Mouse (Mus musculus) forebrain, postnatal 0 days (tissue): ENCODE data around the gene Dnm1. TPM values are rescaled to one million over a fixed set of nuclear protein-coding genes. Genes with fewer than 3 reads are reported as not detected.
A peak's percentile ranks its signal among the peaks of the same experiment; 100 is the strongest.

ENCODE experiments used
- ATAC-seq: fragments of 200-750 bp; cut with Nextera tagmentation; 2 replicates; pipeline ENCODE4 v1.8.0; 2017; ENCODE audit warnings: mild to moderate bottlenecking, moderate library complexity
- DNase-seq: peaks from one replicate; pipeline ENCODE4 v3.0.0-alpha.2; 2015
- H3K27ac ChIP-seq: fragments of 300-500 bp; sonication (generic); 2 replicates; pipeline ENCODE4 v1.5.1; 2014; ENCODE audit warnings: low read depth, mild to moderate bottlenecking, antibody characterized with exemption, low read length, moderate library complexity, mixed read lengths
- H3K27me3 ChIP-seq: fragments of 300-500 bp; sonication (generic); 2 replicates; pipeline ENCODE4 v1.6.1; 2014; ENCODE audit warnings: mild to moderate bottlenecking, low read length, mixed read lengths; ENCODE audit not compliant: insufficient read depth
- H3K36me3 ChIP-seq: fragments of 300-500 bp; sonication (generic); 2 replicates; pipeline ENCODE4 v1.6.1; 2014; ENCODE audit warnings: mild to moderate bottlenecking, moderate library complexity; ENCODE audit not compliant: insufficient read depth
- H3K4me1 ChIP-seq: fragments of 300-500 bp; sonication (generic); 2 replicates; pipeline ENCODE4 v1.6.1; 2014; ENCODE audit warnings: antibody characterized with exemption; ENCODE audit not compliant: insufficient read depth
- H3K4me2 ChIP-seq: fragments of 300-500 bp; sonication (generic); 2 replicates; pipeline ENCODE4 v1.6.1; 2014; ENCODE audit warnings: low read depth, mild to moderate bottlenecking, moderate library complexity
- H3K4me3 ChIP-seq: fragments of 300-500 bp; sonication (generic); 2 replicates; pipeline ENCODE4 v1.5.1; 2014; ENCODE audit warnings: low read depth, low read length, mixed read lengths
- H3K9ac ChIP-seq: fragments of 300-500 bp; sonication (generic); 2 replicates; pipeline ENCODE4 v1.6.1; 2014; ENCODE audit warnings: mild to moderate bottlenecking
- H3K9me3 ChIP-seq: fragments of 300-500 bp; sonication (generic); 2 replicates; pipeline ENCODE4 v1.6.1; 2016; ENCODE audit warnings: low read length
- CTCF ChIP-seq: sonication (generic); IDR thresholded peaks from 2 replicates; pipeline ENCODE4 v1.5.1; 2016; ENCODE audit warnings: antibody characterized with exemption, control low read depth, low read depth
- WGBS: fragments of 180-500 bp; shearing (Covaris S2); extraction: QIAGEN DNeasy Blood & Tissue Kit; methylation state at CpG from one replicate; pipeline ENCODE4 v1.1.7; 2014; 5-methylcytosine and 5-hydroxymethylcytosine counted together
- polyA plus RNA-seq: library from polyadenylated mRNA; unstranded; fragments of >200 nt; fragmentation: Nextera tagmentation; extraction: Ambion mirVana; gene quantifications from 2 replicates; pipeline ENCODE4 v1.2.1, GENCODE M21; 2015
- total RNA-seq: library from RNA; depleted of rRNA; stranded (reverse); fragments of >200 nt; gene quantifications from 2 replicates; pipeline ENCODE4 v1.2.3, GENCODE M21; 2014

Gene Dnm1
- total and polyA plus RNA-seq, 2 experiments from 2014 or later = 71.6 to 106 TPM

- Histone ChIP-seq H3K9me3 (no peaks in the 10 kb centered on the region), H3K27ac (no peak overlapping the region), H3K4me2 (no peak overlapping the region), H3K9ac (no peak overlapping the region), H3K36me3 (peaks cover 4% of the 10 kb centered on the region; the same call in 1 of the 2 replicates), H3K4me1 (no peaks in the 10 kb centered on the region; the same call in 1 of the 2 replicates), H3K4me3 (no peak overlapping the region), H3K27me3 (no peaks in the 10 kb centered on the region)
- 57% methylated on average over 14 of the region's 14 CpGs for WGBS
- ATAC-seq = no peak
- no peak for DNase-seq
- no peak for TF ChIP-seq CTCF
Measured at GRCm38 (mm10) chr2:32344598-32345321, 8.4 kb downstream of the Dnm1 start.

GRCm38 (mm10) chr2:32344056-32344455, 9.1 kb downstream of the Dnm1 start:
- Histone ChIP-seq H3K9ac (no peak overlapping the region), H3K4me3 (no peak overlapping the region), H3K9me3 (no peaks in the 10 kb centered on the region), H3K36me3 (peaks cover 11% of the 10 kb centered on the region; the same call in 1 of the 2 replicates), H3K4me2 (no peak overlapping the region), H3K27ac (no peak overlapping the region), H3K4me1 (no peaks in the 10 kb centered on the region; the same call in 1 of the 2 replicates), H3K27me3 (no peaks in the 10 kb centered on the region)
- TF ChIP-seq CTCF = no peak
- DNase-seq (no peak), ATAC-seq (no peak)
- 72% methylated on average over 10 of the region's 10 CpGs for WGBS

GRCm38 (mm10) chr2:32343351-32343671, 9.8 kb downstream of the Dnm1 start:
- no peak for TF ChIP-seq CTCF

GRCm38 (mm10) chr2:32342539-32343350, 10.4 kb downstream of the Dnm1 start:
- Histone ChIP-seq H3K4me1 (no peaks in the 10 kb centered on the region; the same call in 1 of the 2 replicates), H3K4me2 (no peak overlapping the region), H3K36me3 (peaks cover 19% of the 10 kb centered on the region), H3K27me3 (no peaks in the 10 kb centered on the region), H3K4me3 (no peak overlapping the region), H3K9ac (peak overlapping the region; percentile 3), H3K9me3 (no peaks in the 10 kb centered on the region), H3K27ac (peak overlapping the region; percentile 29; the same call in 1 of the 2 replicates)
- ATAC-seq (peak; percentile 63), DNase-seq (peak; percentile 24)
- 66% methylated on average over 6 of the region's 6 CpGs for WGBS
- TF ChIP-seq CTCF = no peak

More at GRCm38 (mm10) chr2:32343351-32343671, 9.8 kb downstream of the Dnm1 start:
- ATAC-seq = no peak
- no peaks in the 10 kb centered on the region; the same call in 1 of the 2 replicates for H3K4me1 ChIP-seq
- DNase-seq = no peak
- H3K36me3 ChIP-seq = peaks cover 14% of the 10 kb centered on the region
- H3K4me2 ChIP-seq = no peak overlapping the region
- no peak overlapping the region for H3K9ac ChIP-seq
- H3K9me3 ChIP-seq = no peaks in the 10 kb centered on the region
- 95% methylated on average over 2 of the region's 2 CpGs for WGBS
- no peaks in the 10 kb centered on the region for H3K27me3 ChIP-seq
- H3K4me3 ChIP-seq = no peak overlapping the region
- H3K27ac ChIP-seq = peak overlapping the region; percentile 29; the same call in 1 of the 2 replicates

GRCm38 (mm10) chr2:32342039-32342438, 11.1 kb downstream of the Dnm1 start:
- Histone ChIP-seq H3K4me3 (no peak overlapping the region), H3K4me1 (no peaks in the 10 kb centered on the region; the same call in 1 of the 2 replicates), H3K36me3 (peaks cover 26% of the 10 kb centered on the region), H3K27me3 (no peaks in the 10 kb centered on the region), H3K9ac (no peak overlapping the region; the same call in 1 of the 2 replicates), H3K27ac (no peak overlapping the region), H3K4me2 (no peak overlapping the region), H3K9me3 (no peaks in the 10 kb centered on the region)
- WGBS = 93% methylated on average over 4 of the region's 4 CpGs
- DNase-seq (no peak), ATAC-seq (no peak)
- TF ChIP-seq CTCF = no peak

- ATAC-seq = no peak
- no peak overlapping the region for H3K9ac ChIP-seq
- no peaks in the 10 kb centered on the region for H3K27me3 ChIP-seq
- H3K9me3 ChIP-seq = no peaks in the 10 kb centered on the region
- peaks cover 30% of the 10 kb centered on the region for H3K36me3 ChIP-seq
- no peak overlapping the region for H3K4me3 ChIP-seq
- DNase-seq = no peak
- no peak for TF ChIP-seq CTCF
- no peak overlapping the region for H3K27ac ChIP-seq
- WGBS = 85% methylated on average over 4 of the region's 4 CpGs
- no peaks in the 10 kb centered on the region; the same call in 1 of the 2 replicates for H3K4me1 ChIP-seq
- H3K4me2 ChIP-seq = no peak overlapping the region
Measured at GRCm38 (mm10) chr2:32341634-32341939, 11.6 kb downstream of the Dnm1 start.
